12 mouse cellular contexts compared by ENCODE assay signal in the genomic region with DNA sequence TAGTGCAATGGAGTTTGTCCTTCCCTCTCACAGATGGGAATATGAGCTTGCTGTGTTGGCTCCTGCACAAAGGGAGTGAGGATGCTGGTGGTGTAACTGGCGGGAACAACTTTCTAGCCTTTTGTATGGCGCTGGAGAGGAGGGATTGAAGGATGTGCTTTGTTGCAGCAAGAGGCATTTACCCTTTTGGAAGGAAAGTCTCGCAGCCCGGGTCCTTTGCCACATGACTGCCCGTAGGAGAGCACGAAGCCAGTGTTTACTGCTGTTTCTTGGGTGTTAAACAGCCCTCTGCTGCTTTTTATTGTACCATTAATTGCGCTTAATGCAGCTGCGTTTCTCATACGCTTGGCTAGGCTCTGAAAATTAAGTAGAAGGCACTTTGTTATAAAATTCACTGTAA.
A peak's percentile ranks its signal among the peaks of the same experiment; 100 is the strongest.
DNase-seq lines count a peak whose midpoint lies in the region; ATAC-seq lines count a peak whose summit lies in the region.
"Had no signal": no experiment of that assay in that cellular context is flagged by ENCODE, and none has a peak within 500 bp of the region (broad histone marks: within the 10 kb centered on the region; RNA-seq: fewer than 3 reads in every experiment).

No protein-coding gene starts in this region.

- no peak overlapping the region; the same call in 1 of the 2 replicates for H3K4me2 ChIP-seq in forebrain, embryonic 11.5 days (ENCODE audit: low read depth, low read length, severe bottlenecking)
- peak overlapping the region; percentile 28; the same call in 1 of the 2 replicates for H3K4me2 ChIP-seq in hindbrain, embryonic 16.5 days (ENCODE audit: low read length)
- no peak overlapping the region for H3K4me2 ChIP-seq in neural tube, embryonic 11.5 days (ENCODE audit: low read depth)
- H3K4me2 ChIP-seq: lung, embryonic 14.5 days had no signal

- peak overlapping the region; percentile 81 for H3K27ac ChIP-seq in forebrain, embryonic 11.5 days (ENCODE audit: low read depth, low read length)
- H3K27ac ChIP-seq in hindbrain, embryonic 16.5 days (ENCODE audit: low read depth, low read length) = no peak overlapping the region
- no peak overlapping the region for H3K27ac ChIP-seq in neural tube, embryonic 11.5 days (ENCODE audit: low read depth, low read length)

- H3K9ac ChIP-seq in forebrain, embryonic 11.5 days (ENCODE audit: low read length) = no peak overlapping the region
- no peak overlapping the region for H3K9ac ChIP-seq in hindbrain, embryonic 16.5 days (ENCODE audit: low read depth, low read length)
- no peak overlapping the region for H3K9ac ChIP-seq in neural tube, embryonic 11.5 days (ENCODE audit: low read length)
- H3K9ac ChIP-seq: lung, embryonic 14.5 days had no signal

- no peaks in the 10 kb centered on the region for H3K27me3 ChIP-seq in forebrain, embryonic 11.5 days (ENCODE audit: control insufficient read depth, insufficient read depth, low read length)
- no peaks in the 10 kb centered on the region for H3K27me3 ChIP-seq in hindbrain, embryonic 16.5 days (replicated peaks; ENCODE audit: control insufficient read depth, insufficient read depth, low read length)
- H3K27me3 ChIP-seq in neural tube, embryonic 11.5 days (ENCODE audit: control insufficient read depth, insufficient read depth, low read length) = no peaks in the 10 kb centered on the region

- peak; percentile 83 for ATAC-seq in forebrain, embryonic 11.5 days (replicated peaks; ENCODE audit: low FRiP score)
- ATAC-seq in hindbrain, embryonic 16.5 days = no peak
- ATAC-seq in neural tube, embryonic 11.5 days (ENCODE audit: insufficient read depth, low FRiP score, low TSS enrichment) = no peak

- H3K36me3 ChIP-seq in forebrain, embryonic 11.5 days (ENCODE audit: control insufficient read depth, insufficient read depth, low read length) = no peaks in the 10 kb centered on the region
- no peaks in the 10 kb centered on the region for H3K36me3 ChIP-seq in hindbrain, embryonic 16.5 days (ENCODE audit: control insufficient read depth, insufficient read depth, low read length)
- H3K36me3 ChIP-seq in neural tube, embryonic 11.5 days (ENCODE audit: control insufficient read depth, insufficient read depth, low read length) = no peaks in the 10 kb centered on the region

- no peaks in the 10 kb centered on the region for H3K9me3 ChIP-seq in forebrain, embryonic 11.5 days (ENCODE audit: control insufficient read depth, low read length)
- H3K9me3 ChIP-seq in hindbrain, embryonic 16.5 days (ENCODE audit: control insufficient read depth, low read length) = no peaks in the 10 kb centered on the region
- H3K9me3 ChIP-seq in neural tube, embryonic 11.5 days (ENCODE audit: control insufficient read depth, low read length) = no peaks in the 10 kb centered on the region

- H3K4me3 ChIP-seq in forebrain, embryonic 11.5 days (ENCODE audit: low read depth, low read length) = no peak overlapping the region
- H3K4me3 ChIP-seq in hindbrain, embryonic 16.5 days (ENCODE audit: low read length) = no peak overlapping the region
- no peak overlapping the region for H3K4me3 ChIP-seq in neural tube, embryonic 11.5 days (ENCODE audit: low read depth, low read length)

- peaks cover 20% of the 10 kb centered on the region for H3K4me1 ChIP-seq in forebrain, embryonic 11.5 days (replicated peaks; ENCODE audit: control insufficient read depth, insufficient read depth, low read length)
- peaks cover 12% of the 10 kb centered on the region for H3K4me1 ChIP-seq in hindbrain, embryonic 16.5 days (ENCODE audit: control insufficient read depth, insufficient read depth, low read depth, low read length)
- peaks cover 15% of the 10 kb centered on the region; the same call in 1 of the 2 replicates for H3K4me1 ChIP-seq in neural tube, embryonic 11.5 days (ENCODE audit: control insufficient read depth, insufficient read depth, low read length)

- 24% methylated on average over 9 of the region's 9 CpGs for WGBS in forebrain, embryonic 11.5 days
- 22% methylated on average over 9 of the region's 9 CpGs for WGBS in hindbrain, embryonic 16.5 days
- WGBS in neural tube, embryonic 11.5 days = 16% methylated on average over 9 of the region's 9 CpGs

- DNase-seq in embryo, embryonic 10.5 days (ENCODE audit: low spot score) = peak; percentile 58
- peak; percentile 72 for DNase-seq in forebrain, embryonic 11.5 days (ENCODE audit: low spot score)
- peak; percentile 38 for DNase-seq in neural tube, embryonic 11.5 days (ENCODE audit: low spot score)
- DNase-seq in urinary bladder, postnatal 36 days (ENCODE audit: low spot score in 2 of 2) = no peak
- DNase-seq in left cerebral cortex, adult 8-10 months (ENCODE audit: low spot score in 2 of 2) = no peak
- DNase-seq in lung, postnatal 4 days = no peak
- DNase-seq: heart, adult 18-20 months; heart, postnatal 4 days; kidney, postnatal 10 days; lung, embryonic 14.5 days; right cerebral cortex, adult 18-20 months had no signal

Comparison
In these comparisons a context has a peak if more than half of its experiments do, and no peak if none do; other contexts are left out.
1. DNase-seq: peak in embryo, embryonic 10.5 days (single experiment), forebrain, embryonic 11.5 days (single experiment) and neural tube, embryonic 11.5 days (single experiment); none in urinary bladder, postnatal 36 days (0 of 2), left cerebral cortex, adult 8-10 months (0 of 2) and lung, postnatal 4 days (0 of 2).